Mouse (Mus musculus) T-helper 1 cell (primary cell): ENCODE measurements around the gene Trappc10.

Source experiments
- in situ Hi-C: fragments of 300-600 bp; cut with MboI, MseI; formaldehyde crosslinking; loops from one replicate; pipeline ENCODE4 v1.15.1; 2025; ENCODE audit warnings: high pct_unique_total_duplicates

The Trappc10 gene

DNA sequence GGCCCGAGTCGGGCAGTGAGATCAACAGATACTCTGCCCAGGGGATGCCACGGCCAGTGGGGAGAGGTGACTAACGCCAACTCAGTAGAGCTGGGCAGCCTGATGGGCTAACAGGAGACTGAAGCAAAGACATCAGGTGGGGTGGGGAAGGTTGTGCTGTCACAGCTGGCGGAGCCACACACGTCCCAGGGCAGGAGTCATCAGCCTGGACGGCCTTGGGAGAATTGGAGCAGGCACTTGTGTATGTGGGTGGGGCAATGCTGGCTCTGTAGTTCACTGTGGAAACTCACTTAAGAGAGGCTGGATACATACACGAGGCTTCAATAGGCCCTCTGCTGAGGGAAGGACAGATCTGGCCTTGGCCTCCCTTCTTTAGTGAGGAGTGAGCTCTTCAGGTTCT, 83.3 kb downstream of the Trappc10 start:
- in situ Hi-C loops = loop anchor here (5.0 kb wide), 1 partner anchor 129 kb away; no protein-coding TSS in a partner anchor

DNA sequence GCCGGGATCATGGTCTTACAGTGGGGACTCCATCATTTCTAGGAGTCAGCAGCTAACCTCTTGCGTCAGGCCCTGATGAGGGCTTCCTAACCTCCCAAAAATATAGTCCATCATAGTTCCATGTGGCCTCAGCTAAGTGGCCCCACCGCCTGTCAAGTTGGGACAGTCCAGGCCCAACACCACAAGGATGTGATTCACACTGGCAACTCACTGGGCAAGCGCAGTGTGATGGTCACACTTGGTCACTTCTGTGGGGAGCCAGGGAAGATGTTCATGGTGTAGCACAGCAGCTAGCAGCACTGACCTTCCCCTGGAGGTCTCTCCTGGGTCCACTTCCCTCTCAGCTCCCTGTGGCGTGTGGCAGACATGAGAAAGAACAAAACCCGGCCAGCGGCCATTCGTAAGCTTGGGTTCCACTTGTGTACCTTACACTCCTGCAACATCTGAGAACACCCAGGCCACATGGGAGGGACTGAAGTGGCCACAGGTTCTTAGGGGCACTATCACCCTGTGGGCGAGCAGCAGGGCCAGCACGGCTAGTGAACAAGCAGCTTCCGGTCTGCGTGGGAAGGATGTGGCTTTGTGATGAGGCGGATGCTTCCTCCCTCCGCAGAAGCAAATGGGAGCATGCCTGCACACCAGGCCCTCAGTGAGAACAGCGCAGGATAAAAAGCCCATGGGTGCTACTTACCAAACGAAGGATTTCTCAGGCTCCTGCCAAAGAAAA, 83.9 kb downstream of the Trappc10 start:
- in situ Hi-C loops = loop anchor here (5.0 kb wide), 1 partner anchor 128 kb away; no protein-coding TSS in a partner anchor

DNA sequence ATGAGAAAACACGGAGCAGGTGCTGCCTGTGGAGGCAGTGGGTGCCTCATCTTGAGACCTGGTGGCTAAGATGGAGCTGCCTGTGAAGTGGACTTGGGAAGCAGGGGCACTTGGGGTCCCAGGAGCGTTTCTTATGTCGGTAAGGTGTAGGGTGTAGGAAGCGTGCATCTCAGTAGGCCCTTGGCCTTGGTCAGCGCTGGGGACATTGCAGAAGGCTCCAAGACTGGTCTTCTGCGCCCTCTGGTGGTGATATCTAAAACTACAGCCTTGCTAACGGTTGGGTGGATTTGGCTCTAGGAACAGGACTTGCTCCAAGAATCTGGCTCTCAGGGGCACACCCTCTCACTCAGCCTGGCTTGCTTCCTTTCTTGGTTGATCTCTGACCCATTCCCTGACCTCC, 84.5 kb downstream of the Trappc10 start:
- in situ Hi-C loops = loop anchor here (5.0 kb wide), 1 partner anchor 128 kb away; no protein-coding TSS in a partner anchor

DNA sequence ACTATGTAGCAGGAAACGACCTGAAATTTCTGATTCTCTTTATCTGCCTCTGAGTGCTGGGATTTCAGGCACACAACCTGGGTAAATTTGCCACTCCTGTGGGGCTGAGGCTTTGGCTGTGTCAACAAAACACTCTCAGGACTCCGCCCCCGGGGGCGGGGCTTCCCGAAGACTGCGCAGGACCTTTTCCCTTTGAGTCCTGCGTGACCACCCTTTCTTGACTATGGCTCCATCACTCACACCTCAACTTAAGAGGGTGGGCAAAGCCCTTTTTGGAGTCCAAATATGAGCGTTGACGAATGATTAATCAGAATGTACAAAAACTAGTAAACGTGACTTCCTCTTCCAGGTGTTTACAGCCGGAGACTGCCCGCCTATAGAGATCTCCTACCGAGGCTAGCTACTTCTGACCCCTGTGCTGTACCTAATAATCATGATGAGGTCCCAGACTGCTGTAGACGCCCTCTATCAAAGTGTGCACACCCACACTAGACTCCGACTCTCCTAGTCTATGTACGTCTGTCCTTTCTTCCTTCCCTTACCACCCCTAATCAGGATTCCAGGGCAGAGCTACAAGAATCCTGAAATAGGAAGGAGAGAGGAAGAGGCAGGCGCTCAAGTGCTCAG, 85.1 kb downstream of the Trappc10 start:
- in situ Hi-C loops = no loop called here

DNA sequence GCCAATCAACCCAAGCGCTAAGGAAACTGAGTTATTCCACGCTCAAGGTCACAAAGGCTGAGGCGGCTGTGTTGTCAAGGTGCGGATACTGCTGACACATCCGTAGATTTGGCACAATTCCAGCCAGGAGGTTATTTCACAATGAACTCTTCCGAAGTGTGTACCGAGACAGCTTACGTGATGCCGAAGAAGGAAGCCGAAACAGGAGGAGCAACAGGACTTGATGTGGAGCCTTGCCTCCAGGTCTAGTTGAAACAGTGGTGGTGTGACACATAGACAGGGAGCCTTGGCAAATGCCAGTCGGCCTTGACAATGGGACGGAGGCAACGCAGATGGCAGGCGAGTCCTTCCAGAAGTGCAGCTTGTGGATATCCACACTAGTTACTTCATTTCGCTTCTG, 86.4 kb downstream of the Trappc10 start:
- in situ Hi-C loops = no loop called here

DNA sequence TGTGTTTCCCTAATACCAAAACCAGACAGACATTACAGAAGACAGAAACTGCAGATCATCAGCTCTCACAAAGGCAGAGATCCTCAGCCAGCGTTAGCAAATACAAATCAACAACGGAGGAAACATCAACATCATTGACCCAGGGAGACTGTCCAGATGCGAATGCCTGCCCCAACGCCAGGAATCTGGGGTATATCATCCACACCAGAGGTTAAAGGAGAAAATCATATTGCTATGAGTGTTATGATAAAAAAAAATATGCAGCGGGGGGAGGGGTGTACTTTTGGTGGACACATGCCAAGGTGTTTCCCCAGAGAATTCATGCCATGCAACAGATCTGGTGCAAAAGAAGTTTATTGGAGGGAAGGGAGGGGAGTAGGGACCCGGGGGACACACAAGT, 87.5 kb downstream of the Trappc10 start:
- in situ Hi-C loops = no loop called here

DNA sequence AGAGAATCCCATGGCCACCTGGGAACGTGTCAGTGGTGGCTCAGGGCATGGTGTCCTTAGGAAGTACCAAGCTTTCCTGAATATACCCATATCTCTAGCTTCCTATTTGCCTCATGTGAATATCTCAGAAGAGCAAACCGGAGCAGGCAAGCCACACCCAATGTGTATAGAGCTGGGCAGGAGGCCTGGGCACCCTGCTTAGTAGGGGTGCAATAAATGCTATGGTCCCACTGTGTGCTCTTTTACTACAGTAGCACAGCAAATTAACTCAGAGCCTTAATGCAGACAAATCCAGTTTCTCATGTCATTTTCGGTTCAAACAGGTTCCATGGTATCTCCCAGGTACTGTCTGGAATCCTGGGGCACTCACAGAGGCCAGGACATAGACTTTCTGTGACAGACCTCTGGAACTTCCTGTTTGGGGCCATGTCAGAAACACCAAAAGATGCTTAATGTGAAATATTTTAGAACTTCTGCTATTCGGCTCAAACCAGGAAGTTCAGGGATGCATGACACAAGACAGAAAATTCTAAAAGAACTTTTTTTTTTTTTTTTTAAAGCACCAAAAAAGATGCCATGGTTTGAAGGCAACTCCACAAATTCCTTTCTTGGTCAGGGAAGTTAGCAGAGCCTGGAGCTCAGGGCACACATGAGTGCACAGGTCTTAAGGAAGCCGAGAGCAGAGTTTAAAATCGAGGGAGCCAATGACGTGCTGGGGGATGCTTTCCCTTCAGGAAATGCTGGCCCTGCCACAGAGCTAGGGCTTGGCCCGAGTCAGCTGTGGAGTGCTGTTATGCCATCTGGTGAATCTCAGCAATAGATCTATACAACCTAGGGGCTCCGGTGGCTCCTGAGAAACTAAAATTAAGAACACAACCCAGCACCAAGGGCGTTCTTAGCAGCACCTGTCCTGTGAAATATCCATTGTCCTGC, 95.3 kb downstream of the Trappc10 start:
- in situ Hi-C loops = no loop called here

DNA sequence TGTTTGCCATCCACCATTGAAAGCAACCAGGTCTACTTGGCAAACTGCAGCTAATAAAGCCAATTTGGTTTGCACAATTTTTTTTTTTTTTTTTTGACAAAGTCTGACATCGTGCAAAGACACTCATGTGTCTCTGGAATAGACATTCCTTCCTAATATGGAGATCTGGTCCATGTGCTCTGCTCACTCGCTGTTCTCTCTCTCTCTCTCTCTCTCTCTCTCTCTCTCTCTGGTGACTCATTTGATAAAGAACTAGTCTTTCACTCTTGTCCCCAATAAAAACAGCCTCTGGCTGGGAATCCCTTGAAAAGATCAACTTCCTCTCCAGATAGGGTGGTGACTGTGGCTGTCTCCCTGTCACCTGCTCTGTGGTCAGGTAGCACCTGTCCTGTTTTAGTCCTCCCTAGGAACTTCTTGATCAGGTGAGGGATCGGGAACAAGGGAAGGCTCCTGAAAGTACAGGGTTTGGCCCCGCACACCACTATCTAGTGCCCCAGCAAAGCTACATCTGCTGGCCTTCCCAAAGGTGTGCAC, 96.5 kb downstream of the Trappc10 start:
- in situ Hi-C loops = no loop called here

DNA sequence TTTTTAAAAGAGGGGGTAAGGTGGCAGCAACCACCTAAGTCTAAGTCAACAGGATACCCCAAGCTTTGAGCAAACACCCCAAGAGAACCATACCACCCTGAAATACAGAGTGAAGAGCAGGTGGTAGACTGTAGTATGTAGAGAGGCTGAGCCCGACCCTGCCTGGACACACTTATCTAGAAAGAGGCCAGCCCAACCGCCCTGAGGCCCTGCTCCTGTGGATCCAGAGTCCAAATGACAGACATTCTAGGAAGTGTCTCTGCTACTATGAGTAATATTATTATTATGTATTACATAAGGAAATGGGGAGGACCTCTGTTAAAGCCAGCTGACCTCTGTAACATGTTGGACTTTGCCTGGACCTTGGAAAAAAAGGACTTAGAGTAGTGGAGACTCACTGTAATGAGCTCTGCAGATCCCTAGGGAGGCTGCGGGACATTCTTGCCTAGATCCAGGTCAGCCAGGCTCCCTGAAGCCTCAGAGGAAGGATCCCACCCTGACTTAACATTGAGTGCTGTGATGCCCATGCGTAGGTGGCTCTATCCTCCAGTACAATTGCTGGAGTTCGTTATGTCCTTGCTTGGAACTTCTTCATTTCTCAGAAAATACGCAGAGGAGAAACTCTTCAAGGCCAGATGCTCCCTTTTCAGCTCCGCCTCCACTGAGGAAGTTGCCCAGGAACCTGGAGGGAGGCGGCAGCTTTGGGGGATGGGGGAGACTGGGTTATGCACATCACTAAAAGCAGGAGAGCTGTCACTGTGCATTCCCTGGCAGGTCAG, 100.5 kb downstream of the Trappc10 start:
- in situ Hi-C loops = no loop called here

DNA sequence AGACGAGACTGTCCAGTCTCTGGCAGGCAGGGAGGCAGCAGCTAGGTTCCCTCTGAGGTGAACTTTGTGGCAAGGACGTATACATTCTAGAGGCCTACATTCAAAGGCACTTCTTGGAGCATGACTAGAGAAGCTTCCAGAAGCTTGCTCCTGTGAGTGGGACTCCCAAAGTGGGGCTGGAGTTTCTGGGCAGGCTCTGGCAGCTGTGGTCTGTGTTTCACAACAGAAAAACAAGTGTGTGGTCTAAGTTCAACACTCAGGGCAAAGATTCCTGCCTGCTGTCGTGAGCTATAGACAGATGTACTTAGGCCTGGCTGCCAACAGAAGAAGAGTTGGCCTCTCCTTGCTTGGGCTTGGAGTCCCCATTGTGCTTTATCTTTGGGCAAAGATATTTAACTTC, 103.6 kb downstream of the Trappc10 start:
- in situ Hi-C loops = no loop called here

DNA sequence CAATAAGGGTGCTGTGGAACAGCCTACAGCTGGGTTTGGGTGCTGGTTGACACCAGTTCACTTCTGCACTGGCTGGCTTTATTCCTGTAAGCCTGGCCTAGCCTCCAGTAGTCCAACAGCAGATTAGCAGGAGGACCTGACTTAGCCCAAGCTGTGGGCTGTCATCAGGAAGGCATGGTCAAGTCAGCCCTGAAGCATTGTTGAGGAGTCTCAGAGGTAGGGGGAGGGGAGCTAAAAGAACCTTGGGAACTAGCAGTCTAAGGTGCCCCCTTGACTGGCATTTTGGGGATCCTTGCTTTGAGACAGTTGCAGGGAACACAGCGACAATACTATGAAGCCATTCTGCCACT, 104.2 kb downstream of the Trappc10 start:
- in situ Hi-C loops = no loop called here

DNA sequence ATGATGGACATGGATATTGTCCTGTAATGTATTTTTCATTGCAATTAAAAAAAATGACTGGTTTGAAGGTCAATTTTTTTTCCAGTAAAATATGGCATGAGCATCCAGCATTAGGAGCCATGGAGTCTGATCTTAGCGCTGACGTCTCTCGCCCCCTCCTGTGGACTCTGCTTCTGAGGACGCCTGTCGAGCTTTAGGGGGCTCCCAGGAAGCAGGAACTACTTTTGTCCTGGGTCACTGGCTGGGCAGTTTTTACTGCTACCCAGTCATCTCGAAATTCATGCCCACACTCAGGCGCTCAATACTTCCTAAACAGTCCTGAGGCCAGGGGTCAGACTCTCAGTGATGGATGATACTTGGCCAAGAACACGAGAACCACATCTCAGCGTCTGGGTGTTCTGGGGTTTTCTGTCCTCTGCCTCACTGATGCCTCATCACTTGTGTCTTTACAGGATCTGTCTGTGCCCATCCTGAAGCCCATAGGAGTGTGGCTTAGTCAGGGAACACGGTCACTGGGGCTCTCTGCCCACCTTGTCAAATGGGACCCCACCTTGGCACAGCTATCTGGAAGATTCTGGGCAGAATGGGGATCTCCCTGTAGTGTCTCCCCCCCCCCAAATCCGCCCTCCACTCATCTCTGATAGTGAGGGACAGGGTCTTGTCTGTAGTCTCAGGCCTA, 104.7 kb downstream of the Trappc10 start:
- in situ Hi-C loops = no loop called here

DNA sequence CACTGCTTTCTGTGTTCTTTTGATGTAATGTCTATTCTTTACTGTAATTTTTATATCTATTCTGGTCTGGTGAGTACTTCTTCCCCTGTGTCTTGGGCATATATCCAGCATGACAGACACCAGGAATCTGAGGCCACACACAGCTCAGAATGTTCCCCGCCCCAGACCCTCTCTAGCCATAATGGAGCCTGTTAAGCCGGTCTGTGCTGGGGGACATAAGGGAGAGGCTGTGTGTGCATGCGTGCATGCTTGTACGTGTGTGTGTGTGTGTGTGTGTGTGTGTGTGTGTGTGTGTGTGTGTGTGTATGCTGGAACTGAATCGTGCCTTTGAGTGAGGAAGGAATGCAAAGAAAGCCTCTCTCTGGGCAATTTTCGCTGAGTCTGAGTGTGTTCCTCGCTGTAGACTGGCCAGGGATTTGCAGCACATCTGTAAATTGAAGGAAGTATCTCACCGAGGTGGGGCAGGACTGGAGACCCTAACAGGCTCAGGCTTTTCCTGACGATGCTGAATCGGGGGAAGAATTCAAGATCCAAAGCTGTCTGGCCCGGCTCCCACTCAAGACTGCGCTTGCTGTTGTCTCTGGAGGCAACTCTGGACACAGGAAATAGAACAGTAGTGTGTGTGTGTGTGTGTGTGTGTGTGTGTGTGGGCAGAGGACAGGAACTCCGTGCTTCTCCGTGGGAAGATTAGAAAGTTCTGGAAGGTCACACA, 105.5 kb downstream of the Trappc10 start:
- in situ Hi-C loops = no loop called here

DNA sequence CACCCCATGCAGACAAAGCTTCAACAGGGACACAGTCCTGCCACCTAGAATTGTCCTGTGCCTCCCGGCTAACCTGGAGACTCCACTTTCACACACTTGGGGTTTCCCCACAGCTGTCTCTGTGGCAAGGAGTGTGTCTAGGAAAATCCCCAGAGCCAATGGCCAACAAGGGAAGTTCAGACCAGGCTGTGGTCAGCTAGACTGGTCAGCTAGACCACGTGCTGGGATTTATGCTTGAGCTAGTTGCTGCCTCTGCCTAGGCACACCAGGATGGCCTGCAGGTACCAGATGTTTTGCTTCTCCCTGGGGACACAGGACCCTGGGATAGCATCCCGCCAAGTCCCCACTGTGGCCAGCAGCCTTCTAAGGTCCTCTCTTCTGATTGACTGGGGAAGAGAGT, 107.2 kb downstream of the Trappc10 start:
- in situ Hi-C loops = no loop called here
